Mouse (Mus musculus) frontal cortex, postnatal 14 days (tissue): ENCODE data around the gene Prokr1.
"Not testable (repeated sequence)": the region's sequence is repeated elsewhere in the genome, so short reads cannot be mapped to it uniquely, and the experiment has no call there.

Source experiments
- DNase-seq, 2 experiments: peaks; one replicate each; pipeline ENCODE4 v3.0.0; 2022; ENCODE audit warnings: low spot score in 2 of 2

Gene Prokr1

GRCm38 (mm10) chr6:87590394-87591281 lies at the start of gene Prokr1:
TSS of gene Prokr1 (minus strand) at chr6:87590743.
- DNase-seq: peak in 1 of 2 experiments; percentile 7

GRCm38 (mm10) chr6:87638134-87638660 lies 47.7 kb upstream of the Prokr1 start:
- no peak for DNase-seq

GRCm38 (mm10) chr6:87632176-87632575 lies 41.6 kb upstream of the Prokr1 start:
- no peak for DNase-seq

GRCm38 (mm10) chr6:87628936-87629335 lies 38.4 kb upstream of the Prokr1 start:
- not testable (repeated sequence) for DNase-seq

GRCm38 (mm10) chr6:87623151-87623550 lies 32.6 kb upstream of the Prokr1 start:
- no peak for DNase-seq

GRCm38 (mm10) chr6:87621281-87621680 lies 30.7 kb upstream of the Prokr1 start:
- DNase-seq: no peak

GRCm38 (mm10) chr6:87618021-87618420 lies 27.5 kb upstream of the Prokr1 start:
- DNase-seq: no peak

GRCm38 (mm10) chr6:87615696-87616083 lies 25.1 kb upstream of the Prokr1 start:
- DNase-seq: no peak

- no peak for DNase-seq
Observed at GRCm38 (mm10) chr6:87614794-87615695, 24.5 kb upstream of the Prokr1 start.

GRCm38 (mm10) chr6:87599825-87600224 lies 9.3 kb upstream of the Prokr1 start:
- DNase-seq: no peak

GRCm38 (mm10) chr6:87597116-87597833 lies 6.7 kb upstream of the Prokr1 start:
- no peak for DNase-seq

- DNase-seq: no peak
Observed at GRCm38 (mm10) chr6:87594188-87594587, 3.6 kb upstream of the Prokr1 start.

- no peak for DNase-seq
Observed at GRCm38 (mm10) chr6:87589718-87590393, 687 bp downstream of the Prokr1 start.

GRCm38 (mm10) chr6:87583991-87584390 lies 6.6 kb downstream of the Prokr1 start:
- DNase-seq: no peak

- DNase-seq: no peak
Observed at GRCm38 (mm10) chr6:87583183-87583611, 7.3 kb downstream of the Prokr1 start.

GRCm38 (mm10) chr6:87582456-87582855 lies 8.1 kb downstream of the Prokr1 start:
- no peak for DNase-seq

- DNase-seq: no peak
Observed at GRCm38 (mm10) chr6:87581581-87581980, 9.0 kb downstream of the Prokr1 start.

GRCm38 (mm10) chr6:87581071-87581470 lies 9.5 kb downstream of the Prokr1 start:
- no peak for DNase-seq

- no peak for DNase-seq
Observed at GRCm38 (mm10) chr6:87578247-87578646, 12.3 kb downstream of the Prokr1 start.

GRCm38 (mm10) chr6:87576648-87577330 lies 13.8 kb downstream of the Prokr1 start:
- no peak for DNase-seq
